Mouse (Mus musculus) midbrain, embryonic 16.5 days (tissue): Measurements from ENCODE around the gene 2410004P03Rik. TPM values are rescaled to one million over a fixed set of nuclear protein-coding genes. Genes with fewer than 3 reads are reported as not detected.

Experiments used
- ATAC-seq: fragments of 200-750 bp; cut with Nextera tagmentation; 2 replicates; pipeline ENCODE4 v1.8.0; 2017; ENCODE audit warnings: moderate TSS enrichment
- H3K27ac ChIP-seq: fragments of 300-500 bp; sonication (generic); 2 replicates; pipeline ENCODE4 v1.5.1; 2014; ENCODE audit warnings: mild to moderate bottlenecking, low read length, mixed read lengths
- H3K27me3 ChIP-seq: fragments of 300-500 bp; sonication (generic); 2 replicates; pipeline ENCODE4 v1.6.1; 2014; ENCODE audit warnings: low read depth, low read length, mixed read lengths; ENCODE audit not compliant: control insufficient read depth, insufficient read depth
- H3K36me3 ChIP-seq: fragments of 300-500 bp; sonication (generic); 2 replicates; pipeline ENCODE4 v1.6.1; 2014; ENCODE audit warnings: mild to moderate bottlenecking, low read length, moderate library complexity, mixed read lengths; ENCODE audit not compliant: control insufficient read depth, insufficient read depth
- H3K4me1 ChIP-seq: fragments of 300-500 bp; sonication (generic); 2 replicates; pipeline ENCODE4 v1.6.1; 2014; ENCODE audit warnings: mild to moderate bottlenecking, low read length, mixed read lengths; ENCODE audit not compliant: control insufficient read depth, insufficient read depth
- H3K4me2 ChIP-seq: fragments of 300-500 bp; sonication (generic); 2 replicates; pipeline ENCODE4 v1.6.1; 2014; ENCODE audit warnings: mild to moderate bottlenecking, low read length, mixed read lengths
- H3K4me3 ChIP-seq: fragments of 300-500 bp; sonication (generic); 2 replicates; pipeline ENCODE4 v1.5.1; 2014; ENCODE audit warnings: low read depth, mild to moderate bottlenecking, low read length, moderate library complexity, mixed read lengths
- H3K9ac ChIP-seq: fragments of 300-500 bp; sonication (generic); 2 replicates; pipeline ENCODE4 v1.6.1; 2014; ENCODE audit warnings: low read depth, low read length, mixed read lengths
- H3K9me3 ChIP-seq: fragments of 300-500 bp; sonication (generic); replicated peaks from 2 replicates; pipeline ENCODE4 v1.6.1; 2014; ENCODE audit warnings: mild to moderate bottlenecking, low read length, mixed read lengths; ENCODE audit not compliant: control insufficient read depth, poor library complexity, severe bottlenecking
- WGBS: fragments of 180-500 bp; shearing (Covaris S2); extraction: QIAGEN DNeasy Blood & Tissue Kit; methylation state at CpG from one replicate; pipeline ENCODE4 v1.1.7; 2014; 5-methylcytosine and 5-hydroxymethylcytosine counted together
- polyA plus RNA-seq: library from polyadenylated mRNA; unstranded; fragments of >200 nt; fragmentation: Nextera tagmentation; extraction: Ambion mirVana; gene quantifications from 2 replicates; pipeline ENCODE4 v1.2.1, GENCODE M21; 2015

2410004P03Rik gene
- polyA plus RNA-seq, 1 experiment from 2014 or later: 10.5 TPM

- Histone ChIP-seq H3K27me3 (no peaks in the 10 kb centered on the region), H3K4me3 (no peak overlapping the region), H3K9ac (no peak overlapping the region), H3K9me3 (no peaks in the 10 kb centered on the region), H3K36me3 (no peaks in the 10 kb centered on the region), H3K4me1 (peaks cover 10% of the 10 kb centered on the region), H3K27ac (no peak overlapping the region), H3K4me2 (no peak overlapping the region)
- WGBS: 63% methylated on average over 7 of the region's 7 CpGs
- no peak for ATAC-seq
Measured at GRCm38 (mm10) chr12:17048979-17049612, 37.6 kb upstream of the 2410004P03Rik start.

- WGBS: 71% methylated on average over 5 of the region's 5 CpGs
- H3K4me3 ChIP-seq: no peak overlapping the region
- H3K36me3 ChIP-seq: no peaks in the 10 kb centered on the region
- H3K4me2 ChIP-seq: no peak overlapping the region
- no peak overlapping the region for H3K27ac ChIP-seq
- H3K27me3 ChIP-seq: no peaks in the 10 kb centered on the region
- H3K9ac ChIP-seq: no peak overlapping the region
- H3K4me1 ChIP-seq: no peaks in the 10 kb centered on the region
- no peaks in the 10 kb centered on the region for H3K9me3 ChIP-seq
- no peak for ATAC-seq
Measured at GRCm38 (mm10) chr12:17043311-17043710, 31.8 kb upstream of the 2410004P03Rik start.

- ATAC-seq: no peak
- no peaks in the 10 kb centered on the region for H3K36me3 ChIP-seq
Measured at GRCm38 (mm10) chr12:17040567-17040966, 29.0 kb upstream of the 2410004P03Rik start.

GRCm38 (mm10) chr12:17039415-17039814, 27.9 kb upstream of the 2410004P03Rik start:
- no peak overlapping the region for H3K4me2 ChIP-seq
- H3K27me3 ChIP-seq: no peaks in the 10 kb centered on the region
- peaks cover 10% of the 10 kb centered on the region; the same call in 1 of the 2 replicates for H3K4me1 ChIP-seq
- WGBS: 77% methylated on average over 2 of the region's 2 CpGs
- H3K4me3 ChIP-seq: no peak overlapping the region
- H3K9ac ChIP-seq: no peak overlapping the region
- H3K27ac ChIP-seq: no peak overlapping the region
- H3K9me3 ChIP-seq: no peaks in the 10 kb centered on the region
- ATAC-seq: no peak
- no peaks in the 10 kb centered on the region for H3K36me3 ChIP-seq

More at GRCm38 (mm10) chr12:17040567-17040966, 29.0 kb upstream of the 2410004P03Rik start:
- WGBS: 73% methylated on average over 1 of the region's 1 CpGs
- Histone ChIP-seq H3K9ac (no peak overlapping the region), H3K27ac (no peak overlapping the region), H3K4me1 (peaks cover 10% of the 10 kb centered on the region; the same call in 1 of the 2 replicates), H3K27me3 (no peaks in the 10 kb centered on the region), H3K4me3 (no peak overlapping the region), H3K9me3 (no peaks in the 10 kb centered on the region), H3K4me2 (no peak overlapping the region)

- ATAC-seq: no peak
- WGBS: 75% methylated on average over 6 of the region's 6 CpGs
- Histone ChIP-seq H3K36me3 (no peaks in the 10 kb centered on the region), H3K9me3 (no peaks in the 10 kb centered on the region), H3K9ac (no peak overlapping the region), H3K27me3 (no peaks in the 10 kb centered on the region), H3K4me3 (no peak overlapping the region), H3K4me2 (no peak overlapping the region), H3K4me1 (peaks cover 14% of the 10 kb centered on the region; the same call in 1 of the 2 replicates), H3K27ac (no peak overlapping the region)
Measured at GRCm38 (mm10) chr12:17038246-17038645, 26.7 kb upstream of the 2410004P03Rik start.

GRCm38 (mm10) chr12:17037053-17037610, 25.6 kb upstream of the 2410004P03Rik start:
- peaks cover 14% of the 10 kb centered on the region; the same call in 1 of the 2 replicates for H3K4me1 ChIP-seq
- H3K27ac ChIP-seq: no peak overlapping the region
- no peaks in the 10 kb centered on the region for H3K36me3 ChIP-seq
- no peak overlapping the region for H3K9ac ChIP-seq
- ATAC-seq: no peak; the same call in 1 of the 2 replicates
- H3K4me3 ChIP-seq: no peak overlapping the region
- no peaks in the 10 kb centered on the region for H3K27me3 ChIP-seq
- 0 out of 2 replicates have a peak overlapping the region, but pooled peaks have one; percentile 6 for H3K4me2 ChIP-seq
- 43% methylated on average over 14 of the region's 14 CpGs for WGBS
- no peaks in the 10 kb centered on the region for H3K9me3 ChIP-seq

- peaks cover 14% of the 10 kb centered on the region; the same call in 1 of the 2 replicates for H3K4me1 ChIP-seq
- no peak overlapping the region for H3K4me2 ChIP-seq
- H3K27me3 ChIP-seq: no peaks in the 10 kb centered on the region
- H3K9me3 ChIP-seq: no peaks in the 10 kb centered on the region
- no peak for ATAC-seq
- WGBS: 54% methylated on average over 9 of the region's 9 CpGs
- H3K27ac ChIP-seq: no peak overlapping the region
- H3K9ac ChIP-seq: no peak overlapping the region
- no peaks in the 10 kb centered on the region for H3K36me3 ChIP-seq
- no peak overlapping the region for H3K4me3 ChIP-seq
Measured at GRCm38 (mm10) chr12:17036532-17036931, 25.0 kb upstream of the 2410004P03Rik start.

- Histone ChIP-seq H3K27me3 (no peaks in the 10 kb centered on the region), H3K4me2 (no peak overlapping the region), H3K4me3 (no peak overlapping the region), H3K27ac (no peak overlapping the region), H3K9me3 (no peaks in the 10 kb centered on the region), H3K9ac (no peak overlapping the region), H3K4me1 (peaks cover 14% of the 10 kb centered on the region; the same call in 1 of the 2 replicates), H3K36me3 (no peaks in the 10 kb centered on the region)
- WGBS: 64% methylated on average over 2 of the region's 2 CpGs
- ATAC-seq: no peak
Measured at GRCm38 (mm10) chr12:17035128-17035527, 23.6 kb upstream of the 2410004P03Rik start.

- Histone ChIP-seq H3K4me3 (no peak overlapping the region), H3K4me1 (peaks cover 14% of the 10 kb centered on the region; the same call in 1 of the 2 replicates), H3K9ac (no peak overlapping the region), H3K27ac (no peak overlapping the region), H3K4me2 (no peak overlapping the region), H3K9me3 (no peaks in the 10 kb centered on the region), H3K36me3 (no peaks in the 10 kb centered on the region), H3K27me3 (no peaks in the 10 kb centered on the region)
- ATAC-seq: no peak
- 82% methylated on average over 5 of the region's 5 CpGs for WGBS
Measured at GRCm38 (mm10) chr12:17034671-17035070, 23.1 kb upstream of the 2410004P03Rik start.
